Mouse (Mus musculus) midbrain, embryonic 11.5 days (tissue): Measurements from ENCODE around the gene Snx1. TPM values are rescaled to one million over a fixed set of nuclear protein-coding genes. Genes with fewer than 3 reads are reported as not detected.

Experiments used
- ATAC-seq: fragments of 200-750 bp; cut with Nextera tagmentation; 2 replicates; pipeline ENCODE4 v1.8.0; 2017; ENCODE audit warnings: moderate TSS enrichment, moderate library complexity; ENCODE audit not compliant: low FRiP score
- DNase-seq: peaks from one replicate; pipeline ENCODE4 v3.0.0; 2015; ENCODE audit warnings: low spot score; ENCODE audit errors: missing footprints
- H3K27ac ChIP-seq: fragments of 300-500 bp; sonication (generic); 2 replicates; pipeline ENCODE4 v1.5.1; 2014; ENCODE audit warnings: low read depth, low read length
- H3K27me3 ChIP-seq: fragments of 300-500 bp; sonication (generic); 2 replicates; pipeline ENCODE4 v1.6.1; 2014; ENCODE audit warnings: mild to moderate bottlenecking, low read length, moderate library complexity, mixed read lengths; ENCODE audit not compliant: control insufficient read depth, insufficient read depth
- H3K36me3 ChIP-seq: fragments of 300-500 bp; sonication (generic); 2 replicates; pipeline ENCODE4 v1.6.1; 2014; ENCODE audit warnings: mild to moderate bottlenecking, low read length, moderate library complexity, mixed read lengths; ENCODE audit not compliant: control insufficient read depth, insufficient read depth
- H3K4me1 ChIP-seq: fragments of 300-500 bp; sonication (generic); 2 replicates; pipeline ENCODE4 v1.6.1; 2014; ENCODE audit warnings: low read length; ENCODE audit not compliant: control insufficient read depth, insufficient read depth
- H3K4me2 ChIP-seq: fragments of 300-500 bp; sonication (generic); 2 replicates; pipeline ENCODE4 v1.6.1; 2014; ENCODE audit warnings: mild to moderate bottlenecking, moderate library complexity
- H3K4me3 ChIP-seq: fragments of 300-500 bp; sonication (generic); 2 replicates; pipeline ENCODE4 v1.5.1; 2014; ENCODE audit warnings: low read depth, low read length
- H3K9ac ChIP-seq: fragments of 300-500 bp; sonication (generic); 2 replicates; pipeline ENCODE4 v1.6.1; 2014; ENCODE audit warnings: low read length
- H3K9me3 ChIP-seq: fragments of 300-500 bp; sonication (generic); 2 replicates; pipeline ENCODE4 v1.6.1; 2016; ENCODE audit warnings: low read length; ENCODE audit not compliant: control insufficient read depth
- WGBS: fragments of 180-500 bp; shearing (Covaris S2); extraction: QIAGEN DNeasy Blood & Tissue Kit; methylation state at CpG from one replicate; pipeline ENCODE4 v1.1.7; 2014; 5-methylcytosine and 5-hydroxymethylcytosine counted together
- polyA plus RNA-seq: library from polyadenylated mRNA; unstranded; fragments of >200 nt; fragmentation: Nextera tagmentation; extraction: Ambion mirVana; gene quantifications from 2 replicates; pipeline ENCODE4 v1.2.1, GENCODE M21; 2014

Gene Snx1
- polyA plus RNA-seq, 1 experiment from 2014 or later = 147 TPM

- no peak for DNase-seq
- H3K4me3 ChIP-seq = no peak overlapping the region
- no peak for ATAC-seq
- H3K4me1 ChIP-seq = no peaks in the 10 kb centered on the region
- no peaks in the 10 kb centered on the region for H3K9me3 ChIP-seq
- H3K36me3 ChIP-seq = no peaks in the 10 kb centered on the region
- H3K27ac ChIP-seq = no peak overlapping the region
- 95% methylated on average over 4 of the region's 4 CpGs for WGBS
- H3K27me3 ChIP-seq = no peaks in the 10 kb centered on the region
- H3K4me2 ChIP-seq = no peak overlapping the region
- no peak overlapping the region for H3K9ac ChIP-seq
Measured at GRCm38 (mm10) chr9:66038581-66038980, 87.8 kb downstream of the Snx1 start.

Other genes with a start within 250 kb of the Snx1 start
- 198 and 215 TPM in 2 replicates for gene Pclaf, start 236.3 kb downstream of the Snx1 start, polyA plus RNA-seq
- gene Trip4, start 217.8 kb downstream of the Snx1 start, polyA plus RNA-seq = 33.7 and 37.2 TPM in 2 replicates
- gene Csnk1g1, start 217.7 kb downstream of the Snx1 start, polyA plus RNA-seq = 18.4 and 19.6 TPM in 2 replicates
- gene Ppib, start 66.4 kb downstream of the Snx1 start, polyA plus RNA-seq = 490 and 501 TPM in 2 replicates
- 1.8 and 2.2 TPM in 2 replicates for gene Snx22, start 56.9 kb downstream of the Snx1 start, polyA plus RNA-seq
- gene Ciao2a, start within 50 bp of the Snx1 start, polyA plus RNA-seq = 156 and 171 TPM in 2 replicates
- gene Dapk2, start 31.6 kb upstream of the Snx1 start, polyA plus RNA-seq = 6.7 and 7.4 TPM in 2 replicates
- gene Herc1, start 223.9 kb upstream of the Snx1 start, polyA plus RNA-seq = 34.8 and 37.0 TPM in 2 replicates